Mouse (Mus musculus) embryo, embryonic 11 days (tissue): ENCODE measurements around the gene Chil1.

Source experiments
- DNase-seq: peaks from one replicate; pipeline ENCODE4 v3.0.0-alpha.2; 2015

Gene Chil1

DNA sequence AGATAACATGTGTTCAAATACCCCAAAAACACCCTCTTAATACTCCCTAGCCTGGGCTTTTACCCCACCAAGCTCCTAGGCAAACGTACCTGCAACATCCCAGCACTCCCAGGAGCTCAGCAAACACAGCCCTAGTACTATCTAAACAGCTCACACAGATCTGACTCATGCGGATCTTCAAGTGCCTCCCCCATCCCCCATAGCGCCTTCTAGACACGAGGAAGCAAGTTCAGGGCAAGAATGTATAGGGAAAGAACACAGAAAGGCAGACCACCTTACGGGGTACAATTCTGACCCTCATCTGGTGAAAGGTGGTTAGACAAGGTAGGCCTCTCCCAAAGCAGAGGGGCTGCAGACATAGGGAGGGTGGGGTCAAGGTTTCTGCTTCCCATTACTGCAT, 24.1 kb downstream of the Chil1 start:
- no peak for DNase-seq

- DNase-seq = no peak
These were observed 28.3 kb downstream of the Chil1 start for GRCm38 (mm10) chr1:134210179-134210755.

GRCm38 (mm10) chr1:134211043-134211442, 29.1 kb downstream of the Chil1 start:
- DNase-seq = no peak

- DNase-seq = no peak
These were observed 29.7 kb downstream of the Chil1 start for GRCm38 (mm10) chr1:134211631-134212030.

GRCm38 (mm10) chr1:134212351-134212750, 30.4 kb downstream of the Chil1 start:
- no peak for DNase-seq

DNA sequence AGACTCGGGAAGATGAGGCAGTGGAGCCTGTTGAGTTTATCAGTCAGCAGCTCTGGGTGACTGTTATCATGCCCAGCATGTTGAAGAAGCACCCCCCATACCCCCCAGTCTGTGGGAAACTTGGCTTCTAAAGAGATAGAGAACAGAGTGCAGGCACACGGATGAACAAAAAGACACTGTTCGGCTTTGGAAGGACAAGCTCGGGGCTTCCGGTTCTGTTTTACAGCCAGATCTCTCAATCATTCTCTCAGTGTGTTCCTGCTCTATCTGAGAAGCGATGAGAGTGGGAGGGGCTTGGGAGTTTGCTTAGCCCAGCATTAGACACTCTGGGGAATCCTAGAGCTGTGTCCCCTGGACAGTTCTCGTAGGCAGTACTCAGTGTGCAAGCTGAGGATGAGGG, 31.4 kb downstream of the Chil1 start:
- no peak for DNase-seq

DNA sequence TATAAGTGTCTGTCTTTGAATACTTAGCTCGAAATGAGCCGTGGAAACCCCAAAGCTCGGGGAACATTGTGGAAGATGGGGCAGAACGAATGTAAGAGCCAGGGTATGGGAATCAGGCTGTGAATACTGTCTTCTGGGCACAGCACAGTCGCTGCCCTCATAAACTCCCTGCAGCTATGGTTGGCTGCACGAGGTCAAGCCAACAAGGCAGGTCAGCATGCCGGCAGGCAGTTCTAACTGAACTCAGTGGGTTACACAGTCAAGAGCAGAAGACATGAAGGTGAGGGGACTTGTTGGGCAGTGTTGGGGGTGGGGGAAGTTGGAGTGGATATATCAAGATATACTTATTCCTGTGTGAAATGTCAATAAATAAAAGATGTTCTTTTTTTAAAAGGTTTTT, 33.1 kb downstream of the Chil1 start:
- DNase-seq = no peak

DNA sequence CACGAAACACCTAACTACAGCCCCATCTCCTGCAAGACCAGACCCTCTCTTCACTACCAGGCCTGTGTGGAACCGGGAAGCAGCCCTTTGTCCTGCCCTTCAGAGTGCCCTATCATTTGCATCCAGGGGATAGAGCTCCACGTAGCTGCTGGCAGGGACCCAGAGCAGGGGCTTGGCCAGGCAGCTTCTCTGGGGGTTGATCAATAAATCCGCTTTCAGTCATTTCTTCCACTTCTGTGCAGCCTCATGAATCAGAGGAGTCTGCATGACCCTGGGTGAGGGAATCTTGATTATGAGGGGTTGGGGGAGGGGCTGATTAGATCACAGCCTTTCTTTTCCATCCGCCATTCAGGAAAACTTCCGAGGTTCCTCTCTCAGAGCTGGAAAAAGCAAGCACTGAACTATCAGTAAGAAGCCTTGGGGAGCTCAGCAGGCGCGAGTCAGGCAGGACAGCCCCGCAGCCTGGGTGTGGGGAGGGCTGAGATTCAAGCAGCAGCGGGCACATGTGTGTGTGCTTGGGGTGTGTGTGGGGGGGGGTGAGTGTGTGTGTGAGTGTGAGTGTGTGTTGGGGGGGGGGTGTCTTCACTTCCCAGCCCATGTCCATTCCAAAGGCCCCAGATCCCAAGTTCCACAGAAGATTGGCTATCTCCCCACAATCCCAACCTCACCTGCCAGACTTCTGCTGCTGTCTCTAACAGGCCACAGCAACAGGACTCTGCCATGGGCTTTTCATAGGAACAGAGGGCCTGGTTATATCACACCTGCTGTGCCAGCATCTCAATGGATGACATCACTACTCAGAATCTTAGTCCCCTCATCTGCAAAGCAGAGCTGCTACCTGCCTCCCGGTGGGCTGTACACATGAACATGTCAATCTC, 34.0 kb downstream of the Chil1 start:
- DNase-seq = peak; percentile 42

GRCm38 (mm10) chr1:134216629-134216971, 34.6 kb downstream of the Chil1 start:
- no peak for DNase-seq

GRCm38 (mm10) chr1:134217028-134217481, 35.1 kb downstream of the Chil1 start:
- DNase-seq = no peak

GRCm38 (mm10) chr1:134217942-134218341, 36.0 kb downstream of the Chil1 start:
- no peak for DNase-seq

DNA sequence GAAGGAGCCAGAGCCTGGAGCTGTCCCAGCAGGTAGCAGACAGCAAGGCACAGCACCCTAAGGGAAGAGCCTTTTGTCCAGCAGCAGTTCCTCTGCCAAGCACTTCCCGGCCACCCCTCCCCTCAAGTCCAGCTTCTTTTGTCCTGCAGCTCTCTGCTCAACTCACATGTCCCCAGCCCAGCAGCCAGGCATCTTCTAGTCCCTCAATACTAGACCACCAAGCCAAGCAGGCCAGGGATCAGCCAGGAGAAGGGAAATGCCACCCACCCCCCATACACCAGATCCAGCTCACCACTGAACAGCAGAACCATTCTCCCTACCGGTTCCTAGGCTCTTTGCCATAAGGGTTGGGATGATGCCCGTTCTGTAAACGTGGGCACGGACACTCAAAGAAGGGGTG, 37.6 kb downstream of the Chil1 start:
- DNase-seq = no peak

DNA sequence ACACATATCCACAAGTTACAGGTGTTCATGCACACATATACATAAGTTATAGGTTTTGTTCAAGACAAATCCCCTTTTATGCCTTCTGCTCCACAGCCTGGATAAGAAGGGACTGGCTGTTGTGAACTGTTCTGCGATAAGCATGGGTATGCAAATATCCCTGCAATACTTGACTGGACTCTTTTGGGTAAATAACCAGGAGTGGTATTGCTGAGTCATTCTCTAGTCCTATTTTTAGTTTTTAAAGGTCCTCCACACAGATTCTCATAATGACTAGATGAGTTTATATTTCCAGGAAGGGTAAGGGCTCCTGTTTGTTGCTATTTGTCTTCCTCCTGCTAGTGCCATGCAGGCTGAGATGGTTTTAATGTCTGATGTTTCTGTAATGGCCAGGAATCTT, 39.2 kb downstream of the Chil1 start:
- no peak for DNase-seq

DNA sequence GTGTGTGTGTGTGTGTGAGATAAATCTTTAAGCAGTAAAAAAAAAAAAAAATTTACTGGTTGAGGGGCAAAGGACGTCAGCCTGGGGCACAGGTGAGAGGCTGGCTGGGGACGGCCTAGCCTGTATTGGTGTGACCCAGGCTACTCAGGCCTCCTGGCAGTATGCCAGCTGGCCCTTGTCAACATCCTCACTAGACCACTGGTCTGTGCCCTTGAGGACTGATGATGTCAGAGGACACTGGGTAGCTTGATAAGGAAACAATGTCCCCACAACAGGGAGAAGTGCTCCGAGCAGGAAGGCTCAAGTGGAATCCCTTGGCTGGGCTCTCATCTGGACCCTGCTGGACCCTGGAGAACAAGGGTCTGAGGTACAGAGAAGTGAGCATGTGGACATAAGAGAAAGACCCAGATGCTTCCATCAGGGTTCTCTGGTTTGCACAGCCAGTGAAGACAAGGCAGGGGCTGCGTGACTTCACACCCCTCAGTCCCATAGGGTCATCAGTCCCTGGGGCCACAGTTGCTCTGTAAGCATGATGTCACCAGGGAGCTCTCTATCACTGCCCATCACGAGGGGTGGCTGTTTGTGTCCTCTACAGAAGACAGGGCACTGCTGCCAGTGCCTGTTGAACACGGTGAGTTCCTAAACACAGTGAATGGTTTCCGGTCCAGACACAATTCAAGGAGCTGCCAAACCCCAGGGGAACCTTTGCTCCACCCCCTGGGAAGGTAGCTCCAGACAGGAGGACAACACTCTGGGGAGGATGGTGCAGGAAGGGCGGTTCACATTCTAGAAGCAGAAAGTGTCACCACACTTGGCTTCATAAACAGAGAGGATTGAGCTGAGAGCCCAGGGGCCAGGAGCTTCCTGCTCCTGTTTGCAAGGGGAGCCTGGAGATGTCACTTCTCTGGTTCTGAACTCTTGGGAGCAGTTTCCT, 40.4 kb downstream of the Chil1 start:
- no peak for DNase-seq

- no peak for DNase-seq
These were observed 42.8 kb downstream of the Chil1 start for GRCm38 (mm10) chr1:134224649-134225227.

DNA sequence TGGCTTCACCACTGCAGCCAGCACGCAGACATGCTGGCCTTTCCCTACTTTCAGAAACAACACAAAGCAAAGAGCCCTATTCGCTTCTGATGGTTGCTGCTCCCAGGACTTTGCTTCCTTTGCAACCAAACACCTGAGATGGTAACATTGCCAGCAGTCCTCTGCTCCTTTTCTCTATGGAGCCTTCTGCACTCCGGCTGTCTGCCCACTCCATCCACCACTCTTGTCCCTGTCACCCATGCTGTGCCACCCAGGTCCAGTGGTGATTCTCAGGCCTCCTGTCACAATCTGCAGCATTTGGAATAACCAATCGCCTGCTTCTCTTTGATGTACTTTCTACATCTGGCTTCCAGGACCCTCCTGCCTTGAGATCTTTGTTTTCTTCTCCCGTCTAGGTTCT, 43.4 kb downstream of the Chil1 start:
- no peak for DNase-seq

DNA sequence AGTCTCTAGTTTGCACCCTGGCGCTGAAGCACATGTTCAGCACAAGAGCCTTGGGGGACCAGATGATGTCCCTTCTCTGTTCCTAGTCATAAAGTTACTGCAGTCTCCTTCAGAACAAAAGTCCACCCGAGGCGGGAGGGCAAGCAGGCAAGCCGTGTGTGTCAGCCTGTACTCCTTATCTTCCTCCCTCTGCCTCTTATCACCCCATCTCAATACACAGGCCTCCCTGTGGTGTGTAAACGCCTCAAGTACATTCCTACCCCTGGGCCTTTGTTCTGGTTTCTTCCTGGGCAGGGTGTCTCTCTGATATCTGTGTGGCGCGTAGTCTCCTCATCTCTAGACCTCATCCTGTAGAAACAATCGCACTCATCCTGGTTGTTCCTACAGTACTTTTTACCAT, 44.8 kb downstream of the Chil1 start:
- no peak for DNase-seq

GRCm38 (mm10) chr1:134229806-134230575, 48.0 kb downstream of the Chil1 start:
- no peak for DNase-seq

- no peak for DNase-seq
These were observed 48.8 kb downstream of the Chil1 start for GRCm38 (mm10) chr1:134230638-134231228.

GRCm38 (mm10) chr1:134231270-134231669, 49.3 kb downstream of the Chil1 start:
- no peak for DNase-seq

GRCm38 (mm10) chr1:134231681-134232080, 49.7 kb downstream of the Chil1 start:
- no peak for DNase-seq

DNA sequence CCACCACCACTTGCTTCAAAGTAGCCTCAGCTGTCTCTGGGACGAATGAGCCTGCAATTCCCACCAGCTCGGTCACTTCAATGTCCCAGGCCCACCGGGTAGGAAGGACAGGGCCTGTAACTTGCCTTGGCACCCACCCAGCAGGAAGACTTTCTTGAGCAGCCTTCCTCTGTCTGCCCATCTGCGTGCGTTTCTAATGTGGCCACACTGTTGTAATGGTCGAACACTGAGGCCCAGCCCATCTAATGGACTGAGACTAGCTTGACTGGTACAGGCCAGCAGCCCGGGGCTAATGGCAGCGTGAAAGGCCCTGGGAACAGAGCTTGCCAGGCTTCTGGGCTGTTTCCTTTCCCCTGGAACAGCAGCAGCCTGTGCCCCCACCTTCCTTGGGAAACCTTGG, 50.4 kb downstream of the Chil1 start:
- DNase-seq = no peak
